Mouse (Mus musculus) hindbrain, embryonic 15.5 days (tissue): ENCODE measurements at regions not wholly inside any gene's neighbourhood (a gene's known extent, or its start where the extent isn't known, plus 50 kb on each side); places are given as distances from the start of the nearest gene placed in this dataset.

ENCODE experiments used
- ATAC-seq: fragments of 200-750 bp; cut with Nextera tagmentation; 2 replicates; pipeline ENCODE4 v1.8.0; 2017; ENCODE audit warnings: low read depth, moderate number of reproducible peaks, moderate TSS enrichment; ENCODE audit not compliant: low FRiP score
- H3K27ac ChIP-seq: fragments of 300-500 bp; sonication (generic); replicated peaks from 2 replicates; pipeline ENCODE4 v1.5.1; 2015; ENCODE audit warnings: mild to moderate bottlenecking, inconsistent platforms
- H3K27me3 ChIP-seq: fragments of 300-500 bp; sonication (generic); 2 replicates; pipeline ENCODE4 v1.6.1; 2015; ENCODE audit warnings: control low read depth, inconsistent platforms
- H3K36me3 ChIP-seq: fragments of 300-500 bp; sonication (generic); 2 replicates; pipeline ENCODE4 v1.6.1; 2015; ENCODE audit warnings: control low read depth, inconsistent platforms
- H3K4me1 ChIP-seq: fragments of 300-500 bp; sonication (generic); replicated peaks from 2 replicates; pipeline ENCODE4 v1.6.1; 2015; ENCODE audit warnings: control low read depth, inconsistent platforms
- H3K4me2 ChIP-seq: fragments of 300-500 bp; sonication (generic); 2 replicates; pipeline ENCODE4 v1.6.1; 2015; ENCODE audit warnings: moderate library complexity, mild to moderate bottlenecking, inconsistent platforms
- H3K4me3 ChIP-seq: fragments of 300-500 bp; sonication (generic); 2 replicates; pipeline ENCODE4 v1.5.1; 2015; ENCODE audit warnings: mild to moderate bottlenecking, inconsistent platforms
- H3K9ac ChIP-seq: fragments of 300-500 bp; sonication (generic); 2 replicates; pipeline ENCODE4 v1.6.1; 2015; ENCODE audit warnings: inconsistent platforms
- H3K9me3 ChIP-seq: fragments of 300-500 bp; sonication (generic); 2 replicates; pipeline ENCODE4 v1.6.1; 2016; ENCODE audit warnings: control low read depth, inconsistent platforms
- WGBS: fragments of 180-500 bp; shearing (Covaris S2); methylation state at CpG from one replicate; pipeline ENCODE4 v1.1.7; 2015; 5-methylcytosine and 5-hydroxymethylcytosine counted together

DNA sequence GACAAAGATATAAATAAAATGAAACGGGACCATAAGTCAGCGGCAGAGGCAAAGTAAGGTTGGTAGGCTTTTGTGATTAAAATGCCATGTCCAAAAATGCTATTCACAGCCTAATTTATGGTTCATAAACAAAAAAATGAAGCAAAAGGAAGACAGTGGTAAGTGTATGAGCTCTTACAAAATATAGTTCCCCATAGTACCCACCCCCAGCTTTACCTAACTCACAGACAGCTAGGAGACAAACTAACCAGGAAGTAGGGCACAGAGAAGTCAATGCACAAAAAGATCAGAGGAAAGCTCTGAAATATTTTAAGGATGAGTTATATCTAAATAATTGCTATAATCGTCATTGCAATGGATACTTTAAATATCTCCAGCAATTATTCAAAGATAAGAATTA is 249.9 kb downstream of the Mex3b start:
- Histone ChIP-seq H3K4me1 (no peaks in the 10 kb centered on the region), H3K36me3 (no peaks in the 10 kb centered on the region), H3K9ac (no peak overlapping the region), H3K4me3 (no peak overlapping the region), H3K27me3 (no peaks in the 10 kb centered on the region), H3K27ac (no peak overlapping the region), H3K4me2 (no peak overlapping the region), H3K9me3 (no peaks in the 10 kb centered on the region)
- no peak for ATAC-seq
- 94% methylated on average over 3 of the region's 3 CpGs for WGBS

- no peak overlapping the region for H3K4me2 ChIP-seq
- H3K4me3 ChIP-seq: no peak overlapping the region
- H3K27ac ChIP-seq: no peak overlapping the region
- WGBS: 79% methylated on average over 4 of the region's 4 CpGs
- H3K9ac ChIP-seq: no peak overlapping the region
- no peaks in the 10 kb centered on the region for H3K4me1 ChIP-seq
- H3K9me3 ChIP-seq: no peaks in the 10 kb centered on the region
- no peaks in the 10 kb centered on the region for H3K36me3 ChIP-seq
- no peak for ATAC-seq
- H3K27me3 ChIP-seq: no peaks in the 10 kb centered on the region
These were observed 259.1 kb downstream of the Mex3b start for GRCm38 (mm10) chr7:83126196-83126595.

GRCm38 (mm10) chr7:83140216-83140615 is 273.1 kb downstream of the Mex3b start:
- H3K27ac ChIP-seq: no peak overlapping the region
- no peaks in the 10 kb centered on the region for H3K36me3 ChIP-seq
- no peaks in the 10 kb centered on the region for H3K4me1 ChIP-seq
- no peaks in the 10 kb centered on the region for H3K27me3 ChIP-seq
- no peak for ATAC-seq
- H3K4me2 ChIP-seq: no peak overlapping the region
- H3K9ac ChIP-seq: no peak overlapping the region
- no peak overlapping the region for H3K4me3 ChIP-seq
- 56% methylated on average over 4 of the region's 4 CpGs for WGBS
- H3K9me3 ChIP-seq: no peaks in the 10 kb centered on the region

- Histone ChIP-seq H3K36me3 (no peaks in the 10 kb centered on the region), H3K9ac (no peak overlapping the region), H3K9me3 (no peaks in the 10 kb centered on the region), H3K27ac (no peak overlapping the region), H3K4me1 (no peaks in the 10 kb centered on the region), H3K4me3 (no peak overlapping the region), H3K4me2 (no peak overlapping the region), H3K27me3 (no peaks in the 10 kb centered on the region)
- ATAC-seq: no peak
- WGBS: 92% methylated on average over 3 of the region's 3 CpGs
These were observed 273.5 kb downstream of the Mex3b start for GRCm38 (mm10) chr7:83140658-83141057.

DNA sequence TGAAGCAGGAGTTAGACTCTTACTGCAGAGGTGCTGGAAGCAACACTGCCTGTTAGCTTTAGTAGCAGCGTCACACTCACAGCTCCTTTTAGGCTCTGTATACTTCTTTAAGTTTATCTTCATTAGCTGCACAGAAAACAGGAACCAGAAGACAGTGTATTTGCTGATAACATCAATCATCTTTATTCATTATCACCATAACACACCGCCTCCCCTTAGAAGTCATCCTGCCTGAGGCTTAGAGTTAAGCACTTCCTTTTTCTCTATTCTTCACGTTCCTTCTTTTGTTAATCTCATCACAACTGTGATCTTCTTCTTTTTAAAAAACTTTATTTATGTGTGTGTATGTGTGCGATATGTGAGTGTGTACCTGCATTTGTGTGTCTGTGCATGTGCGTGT is 276.9 kb downstream of the Mex3b start:
- Histone ChIP-seq H3K27ac (no peak overlapping the region), H3K9ac (no peak overlapping the region), H3K4me2 (no peak overlapping the region), H3K4me1 (no peaks in the 10 kb centered on the region), H3K27me3 (no peaks in the 10 kb centered on the region), H3K4me3 (no peak overlapping the region), H3K36me3 (no peaks in the 10 kb centered on the region), H3K9me3 (no peaks in the 10 kb centered on the region)
- no peak for ATAC-seq
- WGBS: 88% methylated on average over 5 of the region's 5 CpGs

DNA sequence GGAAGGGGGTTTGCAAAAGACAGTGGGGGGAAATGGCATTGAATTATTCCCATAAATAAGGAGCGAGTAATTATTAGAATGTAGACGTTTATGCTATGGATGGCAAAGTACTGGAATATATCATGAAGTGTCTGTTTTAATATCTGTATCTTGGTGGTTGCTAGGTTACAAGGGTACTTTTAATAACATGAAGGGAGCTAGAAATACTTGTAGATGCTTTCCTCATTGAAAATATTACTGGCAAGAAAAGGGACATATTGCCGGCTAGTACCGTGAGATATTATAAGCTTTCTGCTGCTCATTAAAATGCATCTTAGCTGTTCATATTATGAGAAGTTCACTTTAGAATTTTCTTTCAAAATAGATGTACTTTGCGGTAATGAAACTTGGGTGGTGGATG is 278.4 kb downstream of the Mex3b start:
- Histone ChIP-seq H3K4me3 (no peak overlapping the region), H3K4me1 (no peaks in the 10 kb centered on the region), H3K27ac (no peak overlapping the region), H3K36me3 (no peaks in the 10 kb centered on the region), H3K9me3 (no peaks in the 10 kb centered on the region), H3K27me3 (no peaks in the 10 kb centered on the region), H3K4me2 (no peak overlapping the region), H3K9ac (no peak overlapping the region)
- WGBS: 72% methylated on average over 5 of the region's 5 CpGs
- ATAC-seq: no peak

- no peak overlapping the region for H3K27ac ChIP-seq
- H3K4me2 ChIP-seq: no peak overlapping the region
- no peaks in the 10 kb centered on the region for H3K4me1 ChIP-seq
- H3K36me3 ChIP-seq: no peaks in the 10 kb centered on the region
- no peaks in the 10 kb centered on the region for H3K27me3 ChIP-seq
- no peak overlapping the region for H3K4me3 ChIP-seq
- no peaks in the 10 kb centered on the region for H3K9me3 ChIP-seq
- no peak overlapping the region for H3K9ac ChIP-seq
- 67% methylated on average over 2 of the region's 2 CpGs for WGBS
- ATAC-seq: no peak
These were observed 294.1 kb downstream of the Mex3b start for GRCm38 (mm10) chr7:83161226-83161625.

DNA sequence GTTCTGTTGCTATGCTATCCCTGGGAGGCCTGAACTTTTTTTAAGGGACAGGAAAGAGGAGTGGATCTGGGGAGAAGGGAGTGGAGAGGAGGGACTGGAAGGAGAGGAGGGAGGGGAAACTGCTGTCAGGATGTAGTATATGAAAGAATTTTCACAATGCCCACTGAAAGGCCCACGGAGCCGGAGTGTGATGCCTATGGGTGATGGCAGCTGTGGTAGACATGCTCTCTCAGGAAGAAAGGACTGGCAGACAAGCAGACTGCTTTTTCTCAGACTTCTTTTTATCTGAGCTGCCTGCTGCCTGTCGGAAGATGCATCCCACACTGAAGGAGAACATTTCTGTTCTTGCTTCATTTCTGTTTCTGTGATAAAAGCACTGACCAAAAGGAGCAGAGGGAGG is 295.7 kb downstream of the Mex3b start:
- Histone ChIP-seq H3K27me3 (no peaks in the 10 kb centered on the region), H3K27ac (no peak overlapping the region), H3K4me2 (no peak overlapping the region), H3K9ac (no peak overlapping the region), H3K4me3 (no peak overlapping the region), H3K4me1 (no peaks in the 10 kb centered on the region), H3K36me3 (no peaks in the 10 kb centered on the region), H3K9me3 (no peaks in the 10 kb centered on the region)
- 77% methylated on average over 3 of the region's 3 CpGs for WGBS
- ATAC-seq: no peak

- Histone ChIP-seq H3K4me3 (no peak overlapping the region), H3K4me2 (no peak overlapping the region), H3K4me1 (no peaks in the 10 kb centered on the region), H3K9me3 (no peaks in the 10 kb centered on the region), H3K27me3 (no peaks in the 10 kb centered on the region), H3K9ac (no peak overlapping the region), H3K36me3 (no peaks in the 10 kb centered on the region), H3K27ac (no peak overlapping the region)
- WGBS: 100% methylated on average over 1 of the region's 1 CpGs
- ATAC-seq: no peak
These were observed 312.3 kb downstream of the Mex3b start for GRCm38 (mm10) chr7:83179403-83179802.

- H3K9me3 ChIP-seq: no peaks in the 10 kb centered on the region
- WGBS: 94% methylated on average over 9 of the region's 9 CpGs
- H3K4me1 ChIP-seq: no peaks in the 10 kb centered on the region
- H3K27ac ChIP-seq: no peak overlapping the region
- no peaks in the 10 kb centered on the region for H3K27me3 ChIP-seq
- no peak overlapping the region for H3K4me3 ChIP-seq
- H3K9ac ChIP-seq: no peak overlapping the region
- H3K36me3 ChIP-seq: no peaks in the 10 kb centered on the region
- no peak for ATAC-seq
- H3K4me2 ChIP-seq: no peak overlapping the region
These were observed 319.2 kb downstream of the Mex3b start for GRCm38 (mm10) chr7:83186341-83186740.

DNA sequence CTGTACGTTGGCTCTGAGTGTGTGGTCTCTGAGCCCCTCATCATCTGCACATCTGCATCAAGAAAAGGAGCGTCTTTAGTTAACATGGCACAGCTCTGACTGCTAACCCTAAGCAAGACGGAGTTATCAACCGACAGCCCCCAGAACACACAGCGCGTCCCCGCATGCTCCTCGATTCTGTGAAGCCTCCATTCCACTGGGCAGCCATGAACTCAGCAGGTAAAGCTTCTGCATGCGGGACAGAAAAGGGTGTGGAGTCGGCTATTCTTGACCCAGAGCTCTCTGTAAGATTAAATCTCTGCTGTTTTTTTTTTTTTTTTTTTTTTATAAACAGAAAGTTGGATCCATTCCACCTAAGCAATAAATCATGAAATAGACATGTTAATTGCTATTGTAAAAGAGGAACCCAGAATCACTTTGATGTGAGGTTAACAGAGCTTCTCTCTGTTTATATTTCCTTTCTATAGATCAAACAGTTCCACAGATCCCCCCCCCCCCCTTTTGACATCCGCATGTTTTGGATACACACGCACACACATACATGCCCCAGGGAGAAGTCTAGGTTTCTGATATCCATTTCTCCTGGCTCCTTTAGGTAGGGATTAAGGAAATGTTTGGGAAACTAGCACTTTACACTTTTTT is 328.9 kb downstream of the Mex3b start:
- Histone ChIP-seq H3K36me3 (no peaks in the 10 kb centered on the region), H3K4me1 (peaks cover 8% of the 10 kb centered on the region), H3K27ac (no peak overlapping the region), H3K4me3 (no peak overlapping the region), H3K27me3 (no peaks in the 10 kb centered on the region), H3K9me3 (no peaks in the 10 kb centered on the region), H3K4me2 (no peak overlapping the region), H3K9ac (no peak overlapping the region)
- 83% methylated on average over 12 of the region's 12 CpGs for WGBS
- no peak for ATAC-seq

DNA sequence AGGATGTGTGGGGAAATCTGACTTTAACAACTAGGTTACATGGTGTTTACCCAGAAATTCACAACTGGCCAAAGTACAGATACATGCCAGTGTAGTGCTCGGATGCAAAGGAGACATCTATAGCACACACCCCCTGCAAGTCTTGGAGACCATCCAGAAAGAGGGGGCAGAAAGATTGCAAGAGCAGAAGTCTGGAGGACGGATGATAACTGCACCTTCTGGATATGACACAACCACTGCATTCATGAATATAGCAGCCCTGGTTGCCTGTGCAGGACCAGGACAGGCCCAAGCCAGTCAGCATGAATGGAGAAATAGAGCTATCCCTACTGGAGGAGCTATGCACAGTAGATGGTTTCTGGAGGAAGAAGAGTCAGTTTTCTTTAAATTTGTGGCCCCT is 330.4 kb downstream of the Mex3b start:
- H3K4me1 ChIP-seq: peaks cover 23% of the 10 kb centered on the region
- no peaks in the 10 kb centered on the region for H3K27me3 ChIP-seq
- WGBS: 57% methylated on average over 2 of the region's 2 CpGs
- no peak overlapping the region for H3K4me3 ChIP-seq
- H3K9me3 ChIP-seq: no peaks in the 10 kb centered on the region
- H3K27ac ChIP-seq: no peak overlapping the region
- ATAC-seq: no peak
- no peak overlapping the region for H3K4me2 ChIP-seq
- H3K9ac ChIP-seq: no peak overlapping the region
- H3K36me3 ChIP-seq: no peaks in the 10 kb centered on the region

- Histone ChIP-seq H3K4me2 (peak overlapping the region; percentile 54), H3K9ac (peak overlapping the region; percentile 34; the same call in 1 of the 2 replicates), H3K27ac (peak overlapping the region; percentile 91), H3K4me3 (0 out of 2 replicates have a peak overlapping the region, but pooled peaks have one; percentile 23), H3K36me3 (no peaks in the 10 kb centered on the region), H3K9me3 (no peaks in the 10 kb centered on the region), H3K27me3 (no peaks in the 10 kb centered on the region), H3K4me1 (peaks cover 51% of the 10 kb centered on the region)
- 23% methylated on average over 7 of the region's 7 CpGs for WGBS
- ATAC-seq: peak; percentile 51; the same call in 1 of the 2 replicates
These were observed 334.1 kb downstream of the Mex3b start for GRCm38 (mm10) chr7:83201126-83201686.
